Mouse (Mus musculus) layer of hippocampus, adult 9-10 months (tissue): ENCODE data around the gene Ptprk.

ENCODE experiments used
- DNase-seq: peaks from one replicate; pipeline ENCODE4 v3.0.0; 2022; ENCODE audit warnings: low spot score

Ptprk gene

DNA sequence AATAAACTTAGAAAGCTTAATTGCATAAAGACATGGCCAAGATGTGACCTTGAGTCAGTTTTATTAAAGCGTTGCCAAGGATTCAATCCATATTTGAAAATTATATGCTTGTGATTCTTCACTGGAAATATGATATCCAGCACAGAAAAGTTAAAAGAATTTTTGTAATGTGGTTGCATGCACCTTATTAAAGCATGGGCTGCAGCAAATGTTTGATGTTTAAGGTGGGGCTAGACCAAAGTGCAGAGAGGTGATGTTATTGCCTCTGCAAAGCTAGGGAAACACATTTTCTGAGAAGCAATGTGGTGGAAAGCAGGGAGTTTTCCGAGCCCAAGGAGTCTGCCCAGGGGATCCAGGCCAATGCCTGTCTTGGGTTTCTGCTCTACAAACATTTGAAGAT is 334.4 kb downstream of the Ptprk start:
- DNase-seq, result no peak

DNA sequence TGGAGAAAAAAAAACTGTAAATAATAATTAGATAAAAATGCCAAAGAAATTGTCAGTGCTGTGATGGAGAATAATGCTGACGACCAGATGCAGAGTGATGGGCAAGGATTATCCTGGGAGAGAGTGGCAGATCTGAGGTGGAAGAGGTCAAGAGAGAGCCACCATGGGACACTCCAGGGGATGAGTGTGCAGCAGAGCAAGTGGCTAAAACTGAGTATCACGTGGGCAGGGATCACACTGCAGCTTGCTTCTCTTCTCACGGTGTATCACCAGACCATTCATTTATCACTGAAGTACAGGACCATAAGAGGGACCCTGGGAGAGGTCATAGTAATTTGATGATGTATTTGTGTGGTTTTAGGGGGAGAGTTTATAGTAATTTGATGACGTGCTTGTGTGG is 340.2 kb downstream of the Ptprk start:
- DNase-seq, result no peak

DNA sequence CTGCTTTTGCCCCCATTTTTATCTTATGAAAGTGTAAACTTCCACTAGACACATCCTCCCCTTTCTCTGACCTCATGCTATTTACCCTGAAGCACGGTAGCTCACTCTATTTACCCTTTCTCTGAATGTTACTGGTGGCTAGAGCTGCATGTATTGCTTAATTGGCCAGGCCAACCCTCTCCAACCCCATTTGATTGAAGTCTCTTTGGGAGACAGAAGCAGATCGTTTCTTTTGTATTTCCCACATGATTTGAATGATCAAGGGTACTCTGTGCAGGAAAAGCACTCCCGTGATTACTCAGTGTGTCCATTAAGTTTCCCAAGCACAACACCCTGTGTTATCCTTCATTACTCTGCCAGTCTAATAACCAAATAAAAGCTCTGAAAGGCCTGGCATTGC is 348.0 kb downstream of the Ptprk start:
- no peak for DNase-seq

DNA sequence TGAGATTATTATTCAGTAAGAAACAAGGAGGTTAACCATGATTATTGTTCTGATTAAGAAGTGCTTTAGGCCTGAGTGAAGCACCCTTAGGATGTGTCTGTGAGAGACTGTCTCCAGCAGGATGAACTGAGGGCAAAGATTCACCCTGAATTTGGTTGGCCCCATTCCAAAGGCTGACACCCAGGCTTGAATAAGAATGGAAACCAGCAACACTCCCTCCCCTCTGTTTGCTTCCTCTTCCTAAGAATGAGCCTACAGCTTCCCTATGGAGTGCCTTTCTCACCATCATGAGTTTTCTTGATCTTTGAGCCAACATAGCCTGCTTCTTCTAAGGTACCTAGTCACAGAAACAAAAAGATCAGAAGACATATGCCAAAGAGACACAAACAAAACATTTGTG is 350.8 kb downstream of the Ptprk start:
- no peak for DNase-seq

DNA sequence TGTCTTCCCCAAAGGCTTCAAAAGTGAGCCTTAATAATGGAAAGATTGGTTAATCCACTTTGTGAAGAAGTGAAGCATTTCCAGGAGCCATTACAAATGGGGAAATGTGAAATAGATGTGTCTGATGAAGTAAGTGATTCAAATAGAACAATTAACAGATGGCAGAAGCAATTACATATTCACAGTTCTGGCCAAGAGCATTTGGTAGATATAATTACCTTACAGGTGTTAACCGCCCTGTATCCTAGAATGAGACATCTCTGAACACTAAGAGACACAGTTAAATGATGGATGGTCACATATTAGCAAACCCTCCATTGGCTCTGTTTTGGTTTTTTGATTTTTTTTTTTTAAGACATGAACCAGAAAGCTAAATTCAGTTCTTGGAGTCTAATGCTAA is 361.5 kb downstream of the Ptprk start:
- DNase-seq, result peak; percentile 15

DNA sequence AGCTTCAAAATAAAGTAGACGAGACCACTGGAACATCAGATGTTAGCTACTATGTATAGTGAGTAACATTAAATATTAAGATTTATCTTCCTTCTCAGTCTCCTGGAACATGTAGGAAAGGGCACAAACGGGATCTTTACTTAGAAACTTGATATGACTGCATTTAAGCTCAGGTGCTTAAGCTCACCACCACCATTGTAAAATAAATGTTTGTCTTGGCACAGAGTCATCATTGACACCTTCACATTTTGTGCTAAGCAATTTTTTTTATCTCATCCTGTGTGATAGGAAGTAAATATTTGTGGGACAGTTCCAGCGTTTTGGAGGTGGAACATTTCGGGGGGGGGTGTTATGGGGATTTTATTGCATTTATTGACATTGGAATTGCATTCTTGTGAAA is 375.2 kb downstream of the Ptprk start:
- DNase-seq, result no peak

DNA sequence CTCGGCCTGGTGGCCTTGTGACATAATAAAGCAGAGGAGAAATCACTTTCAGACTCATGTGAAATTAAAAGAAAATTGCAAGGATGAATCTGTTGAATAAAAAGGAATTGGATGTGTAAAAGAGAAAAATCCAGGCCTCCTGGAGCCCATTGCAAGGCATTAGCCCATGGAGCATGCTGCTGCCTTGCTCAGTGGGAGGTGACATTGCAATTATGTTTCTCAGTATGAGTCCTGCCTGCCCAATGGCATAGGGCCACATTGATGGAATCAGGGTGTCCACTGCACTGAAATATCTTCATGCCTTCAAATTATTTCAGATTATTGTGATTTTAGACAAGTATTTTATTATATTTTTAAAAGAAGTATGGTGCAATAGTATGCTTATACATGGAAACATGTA is 376.0 kb downstream of the Ptprk start:
- DNase-seq, result no peak

DNA sequence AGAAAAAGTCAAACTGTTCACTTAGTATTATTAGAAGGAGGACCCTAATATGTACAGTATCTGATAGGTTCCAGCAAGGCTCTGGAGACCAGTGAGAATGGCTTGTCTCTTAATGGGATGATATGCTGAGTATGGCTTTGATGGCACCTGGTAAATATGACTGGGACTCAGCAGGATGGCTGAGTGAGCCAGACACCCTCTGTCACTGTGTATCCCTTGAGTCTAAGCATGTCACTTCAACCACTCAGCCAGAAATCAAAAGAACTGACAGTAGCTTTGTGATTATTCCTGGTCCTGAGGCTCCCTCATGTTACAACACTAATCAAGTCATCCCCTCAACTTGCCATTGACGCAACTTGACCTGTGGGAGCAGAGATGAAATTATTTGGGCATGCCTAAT is 383.4 kb downstream of the Ptprk start:
- DNase-seq, result no peak

DNA sequence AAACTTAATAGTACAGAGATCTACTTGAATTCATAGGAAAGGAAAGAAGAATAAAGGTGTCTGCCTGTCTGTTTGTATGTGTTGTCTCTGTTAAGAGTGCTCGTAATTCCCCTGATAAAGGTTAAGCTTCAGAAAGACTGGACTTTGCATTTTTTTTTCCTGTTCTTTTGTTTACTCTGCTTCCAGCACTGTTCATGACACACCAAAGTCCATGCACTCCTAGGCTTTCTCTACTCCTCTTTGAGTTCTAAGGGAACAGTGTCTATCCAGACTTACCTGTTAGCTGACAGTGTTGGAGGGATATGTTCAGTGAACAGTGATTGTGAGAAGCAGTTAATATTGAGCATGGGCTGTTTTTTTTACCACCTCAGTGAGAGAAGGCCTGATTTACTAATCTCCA is 385.3 kb downstream of the Ptprk start:
- no peak for DNase-seq

DNA sequence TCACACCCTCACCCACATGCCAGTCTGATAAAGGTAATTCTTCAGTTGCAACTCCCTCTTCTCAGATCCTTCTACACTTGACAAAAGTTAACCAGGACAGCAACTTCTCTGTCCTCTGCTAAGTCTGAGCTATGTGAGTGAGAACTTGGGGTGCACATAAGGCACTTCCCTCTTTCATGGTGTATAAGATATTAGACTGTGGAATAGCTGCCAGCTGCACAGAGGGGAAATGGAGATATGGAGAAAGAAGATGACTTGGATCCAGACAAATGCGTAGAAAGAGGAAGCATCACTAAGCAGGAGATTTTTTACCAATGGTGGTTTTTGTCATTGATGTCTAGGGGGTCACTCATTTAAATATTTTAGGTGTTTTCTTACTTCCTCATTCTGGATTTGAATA is 389.1 kb downstream of the Ptprk start:
- DNase-seq, result no peak

DNA sequence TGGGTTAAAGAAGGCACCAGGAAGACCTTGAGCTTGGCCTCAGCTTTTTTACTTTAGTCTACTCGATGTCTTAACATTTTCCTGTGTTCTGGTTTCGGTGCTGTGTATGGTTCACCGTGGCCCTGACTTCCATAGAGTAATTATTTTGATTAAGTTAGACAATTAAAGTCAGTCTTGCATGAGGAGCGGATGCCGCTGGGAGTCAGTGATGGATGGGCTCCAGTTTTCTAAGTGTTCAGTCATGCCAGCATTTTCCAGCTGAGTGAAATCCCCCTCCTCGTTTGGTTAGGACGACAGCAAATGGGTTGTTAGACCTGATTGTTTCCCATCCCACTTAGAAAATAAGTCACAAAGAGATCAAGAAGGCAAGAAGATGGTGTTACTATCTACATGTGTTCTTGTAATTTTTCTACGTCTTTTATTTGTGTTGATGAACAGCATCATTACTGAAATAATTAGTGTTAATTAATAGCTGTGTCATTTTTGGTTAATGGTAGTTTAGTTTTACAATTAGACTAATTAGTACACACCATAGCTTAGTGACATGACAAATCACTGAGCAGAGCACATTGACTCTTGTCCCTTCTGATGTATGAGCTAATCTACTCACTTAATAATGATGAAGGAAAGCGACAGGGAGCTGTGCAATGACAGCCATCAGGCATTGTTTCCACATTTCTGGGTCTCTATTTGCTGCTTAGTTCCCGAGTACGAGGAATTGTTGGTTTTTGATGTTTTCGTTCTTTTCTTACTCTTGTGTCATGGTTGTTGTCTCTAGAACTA is 390.3 kb downstream of the Ptprk start:
- no peak for DNase-seq

DNA sequence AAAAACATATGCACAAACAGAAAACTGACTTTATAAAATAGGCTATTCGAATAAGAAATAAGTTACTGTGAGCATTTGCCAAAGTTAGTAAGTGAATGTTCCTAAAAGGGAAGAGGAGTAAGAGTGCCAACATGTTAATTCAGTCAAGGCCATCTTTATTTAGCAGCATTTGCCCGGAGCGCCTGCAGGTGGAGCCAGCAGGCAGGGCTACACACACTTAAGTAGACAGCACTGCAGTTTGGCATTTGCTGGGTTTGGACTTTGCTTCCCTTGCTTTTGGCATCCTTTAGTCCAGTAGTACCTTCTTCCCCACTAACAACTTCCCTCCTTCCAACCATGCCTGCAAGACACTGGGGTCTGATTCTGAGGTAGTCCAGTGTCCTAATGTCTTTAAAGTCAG is 411.0 kb downstream of the Ptprk start:
- DNase-seq, result peak; percentile 30

DNA sequence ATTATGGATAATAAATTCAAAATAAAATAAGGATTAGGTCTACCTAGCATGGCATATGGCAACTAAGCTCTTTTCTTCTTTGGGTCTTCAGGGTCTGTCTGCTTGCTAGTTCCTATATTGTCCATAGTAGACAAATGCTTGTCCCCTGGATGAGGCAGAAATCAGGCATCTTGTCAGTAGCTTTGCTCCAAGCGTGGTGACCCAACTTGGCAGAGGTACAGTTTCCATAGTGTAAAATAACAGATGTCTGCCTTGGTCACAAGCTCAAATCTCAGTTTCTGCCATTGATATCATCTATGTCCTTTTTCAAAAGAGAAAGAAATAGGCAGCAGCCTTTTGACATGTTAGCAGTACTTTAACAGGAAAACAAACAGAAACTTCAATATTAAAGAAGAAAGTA is 416.4 kb downstream of the Ptprk start:
- no peak for DNase-seq

DNA sequence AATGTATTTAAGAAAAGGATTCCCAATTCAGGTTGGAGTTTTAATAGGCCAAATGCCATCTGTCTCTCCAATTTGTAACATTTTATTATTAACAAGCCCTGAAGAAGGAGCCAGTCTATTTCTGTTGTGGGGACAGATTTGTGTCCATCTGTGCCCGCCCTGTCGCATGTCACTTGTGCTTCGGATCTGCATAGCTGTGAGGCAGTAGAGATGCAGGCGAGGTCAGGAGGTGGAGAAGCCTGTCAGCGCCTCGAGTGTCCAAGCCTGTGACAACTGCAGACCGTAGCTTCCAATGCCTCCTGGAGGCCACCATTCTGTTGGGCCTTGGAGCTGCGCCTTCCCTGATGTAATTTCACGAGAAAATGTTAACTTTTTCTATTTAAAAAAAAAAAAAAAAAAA is 417.6 kb downstream of the Ptprk start:
- DNase-seq, result no peak

DNA sequence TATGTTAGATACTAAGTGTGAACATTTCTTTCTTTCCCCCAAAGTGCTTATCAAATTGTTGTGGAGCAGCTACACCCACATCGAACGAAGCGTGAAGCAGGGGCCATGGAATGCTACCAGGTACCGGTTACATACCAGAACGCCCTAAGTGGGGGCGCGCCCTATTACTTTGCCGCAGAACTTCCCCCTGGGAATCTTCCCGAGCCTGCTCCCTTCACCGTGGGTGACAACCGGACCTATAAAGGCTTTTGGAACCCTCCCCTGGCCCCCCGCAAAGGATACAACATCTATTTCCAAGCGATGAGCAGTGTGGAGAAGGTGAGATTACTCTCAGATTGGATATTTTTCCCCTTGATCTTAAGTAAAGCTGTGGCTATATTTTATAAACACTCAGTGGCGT is 418.2 kb downstream of the Ptprk start:
- DNase-seq, result no peak

DNA sequence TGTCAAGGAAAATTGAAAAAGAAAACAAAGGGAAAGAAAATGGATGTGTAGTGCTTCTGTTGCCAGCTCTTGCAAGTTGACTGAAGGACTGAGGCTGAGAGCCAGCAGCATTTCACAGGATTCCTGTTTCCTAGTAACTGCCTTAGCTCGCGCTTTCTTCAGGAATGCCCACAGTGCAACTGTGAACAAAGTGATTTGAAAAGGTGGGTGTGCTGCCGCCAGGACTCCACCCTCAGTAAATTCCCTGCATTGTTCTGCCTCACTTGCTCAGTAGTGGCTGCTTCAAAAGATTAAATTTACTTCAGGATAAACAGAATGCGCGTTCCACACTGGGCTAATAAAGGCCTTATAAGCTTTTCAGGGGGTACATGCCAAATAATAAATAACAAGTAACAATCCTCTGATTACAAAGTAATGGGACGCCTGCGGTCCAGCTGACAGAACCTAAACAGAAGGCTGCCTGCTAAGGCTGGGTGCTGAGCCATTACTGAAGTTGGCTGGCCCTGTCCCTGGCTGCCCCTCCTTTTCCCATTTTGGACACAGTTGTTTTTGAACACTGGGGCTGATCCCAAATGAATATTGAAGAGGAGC is 418.7 kb downstream of the Ptprk start:
- DNase-seq, result no peak

DNA sequence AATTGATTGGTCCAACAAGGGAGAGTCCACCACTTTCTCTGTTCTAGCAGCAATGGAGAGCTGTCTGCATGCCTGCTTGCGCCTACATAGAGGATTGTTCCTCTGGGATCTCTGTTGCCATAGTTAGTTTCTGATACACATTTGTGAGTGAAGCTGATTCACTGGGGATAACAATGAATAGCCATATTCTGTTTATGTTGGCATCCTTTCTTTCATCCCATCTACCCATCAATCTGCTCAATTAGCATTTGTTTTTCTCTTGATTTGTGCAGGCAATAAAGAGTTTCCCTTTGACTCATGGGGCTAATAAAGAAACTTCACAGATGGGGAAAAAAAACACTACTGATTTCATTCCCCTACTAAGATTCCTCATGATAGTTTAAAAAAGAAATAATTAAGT is 423.2 kb downstream of the Ptprk start:
- DNase-seq, result peak; percentile 18

DNA sequence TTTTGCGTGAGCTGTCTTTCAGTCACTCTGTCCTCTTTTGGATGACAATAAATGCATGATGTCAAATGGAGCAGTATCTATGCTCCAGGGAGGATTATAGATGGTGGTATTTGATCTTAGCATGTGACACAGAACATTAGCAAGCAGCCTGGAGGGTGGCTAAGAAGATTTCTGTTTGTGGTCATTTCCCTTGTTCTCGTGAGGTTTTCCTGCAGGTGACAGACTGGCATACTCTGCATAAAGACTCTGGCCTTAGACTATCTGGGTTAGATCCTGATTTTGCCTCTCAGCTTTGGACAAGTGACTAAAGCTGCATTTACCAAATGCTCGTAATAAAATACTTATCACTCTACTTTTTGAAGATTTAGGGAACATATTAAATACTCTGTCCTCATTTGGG is 423.9 kb downstream of the Ptprk start:
- DNase-seq, result no peak

DNA sequence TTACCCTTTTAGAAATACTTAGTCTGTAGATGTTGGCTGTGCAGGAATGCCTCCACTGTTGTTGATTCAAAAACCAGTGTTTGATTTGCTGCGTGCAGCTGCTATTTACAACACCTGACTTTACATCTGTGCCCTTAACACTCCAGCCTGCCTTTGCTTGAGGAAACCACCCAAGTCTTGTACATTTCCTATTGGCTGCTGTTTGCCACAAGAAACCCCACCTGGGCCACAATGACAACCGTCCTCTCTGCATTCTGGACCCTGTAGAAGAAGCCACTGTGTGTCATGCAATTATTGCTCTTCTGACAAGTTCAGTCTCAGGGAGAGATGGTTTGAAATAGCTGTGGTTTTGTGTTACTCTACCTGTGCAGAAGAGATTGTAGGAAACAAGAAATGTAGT is 439.0 kb downstream of the Ptprk start:
- no peak for DNase-seq

DNA sequence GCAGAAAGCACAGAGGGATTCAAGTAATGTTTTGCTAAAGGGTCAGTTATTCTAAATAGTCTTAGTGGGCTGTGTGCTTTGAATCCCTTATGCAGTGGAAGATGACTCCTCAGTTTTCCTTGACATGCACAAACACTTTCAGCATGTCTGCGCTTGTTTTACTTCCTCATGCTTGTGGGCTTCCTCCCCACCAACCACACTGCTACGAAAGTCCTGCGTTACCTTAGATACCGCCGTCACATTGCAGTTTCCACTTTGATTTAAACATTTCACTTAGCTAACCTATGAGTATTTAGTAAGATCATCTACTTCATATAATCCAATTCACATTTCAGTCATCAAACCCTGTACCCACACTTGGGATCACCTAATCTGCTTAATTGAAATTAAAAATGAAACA is 441.5 kb downstream of the Ptprk start:
- no peak for DNase-seq

DNA sequence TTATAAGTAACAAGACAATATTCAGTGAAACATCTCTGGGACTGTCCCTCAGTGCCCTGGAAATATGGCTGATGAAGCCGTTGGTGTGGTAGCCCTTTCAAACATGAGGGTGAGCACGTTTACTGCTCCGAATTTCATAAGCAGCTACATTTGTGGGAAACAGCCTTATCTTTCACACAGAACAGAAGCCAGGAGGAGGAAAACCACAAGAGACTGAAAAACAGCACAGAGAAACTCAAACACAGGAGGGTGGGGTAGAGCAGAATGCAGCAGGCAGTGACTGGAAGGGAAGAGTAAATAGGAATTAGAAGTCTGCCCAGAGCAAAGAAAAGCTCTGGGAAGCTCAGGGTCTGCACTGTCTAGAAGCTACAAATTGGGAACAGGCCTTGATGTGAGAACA is 443.7 kb downstream of the Ptprk start:
- DNase-seq, result no peak

DNA sequence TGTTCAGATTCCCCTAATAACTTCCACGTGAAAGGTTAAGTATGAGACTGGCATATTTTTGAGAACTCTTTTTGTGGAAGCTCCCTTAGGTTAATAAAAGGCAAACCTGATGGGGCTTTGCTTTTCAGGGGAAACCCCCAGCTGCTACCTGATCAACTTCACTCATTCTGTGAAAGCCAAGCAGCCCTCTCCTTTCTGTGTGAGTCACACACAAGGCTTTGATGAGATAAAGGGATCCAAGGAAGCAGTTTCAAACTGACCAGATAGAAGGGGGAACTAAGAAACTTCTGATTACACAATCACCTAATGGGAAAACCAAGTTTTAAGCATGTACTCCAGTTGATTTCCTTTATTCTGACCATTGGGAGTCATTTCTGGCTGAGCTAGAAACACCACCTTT is 445.2 kb downstream of the Ptprk start:
- DNase-seq, result no peak

DNA sequence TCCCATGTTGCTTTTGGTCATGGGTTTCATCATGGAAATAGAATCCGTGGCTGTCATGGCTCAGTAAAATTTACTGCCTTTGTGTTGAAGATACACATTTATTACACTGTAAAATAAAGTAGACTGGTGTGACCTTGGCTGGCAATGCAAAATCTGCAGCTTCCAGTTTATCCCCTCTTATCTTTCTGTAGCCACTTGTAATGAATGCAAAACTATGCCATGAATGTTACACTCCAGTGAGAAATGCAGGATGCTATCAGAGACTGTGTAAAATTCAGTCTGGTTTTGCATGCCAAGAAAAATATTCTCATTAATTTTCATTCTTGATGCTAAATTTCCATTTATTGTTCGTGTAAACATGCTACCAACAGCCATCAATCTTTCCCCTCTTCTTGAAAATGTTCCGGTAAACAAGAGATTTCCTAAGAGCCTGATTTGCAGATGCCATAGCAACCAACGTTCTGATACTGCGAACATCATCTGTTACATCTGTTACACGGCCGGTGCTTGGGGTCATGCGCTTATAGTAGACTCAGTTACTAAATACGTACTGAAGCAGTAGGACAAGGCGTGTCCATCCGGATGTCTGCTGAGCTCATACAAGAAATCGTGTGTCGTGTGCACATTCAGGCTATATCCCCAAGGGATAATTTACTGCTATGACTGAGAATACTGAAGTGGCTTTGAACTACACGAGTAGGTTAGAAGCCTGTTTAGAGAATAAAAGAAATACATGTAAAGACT is 449.5 kb downstream of the Ptprk start:
- DNase-seq, result peak; percentile 15

DNA sequence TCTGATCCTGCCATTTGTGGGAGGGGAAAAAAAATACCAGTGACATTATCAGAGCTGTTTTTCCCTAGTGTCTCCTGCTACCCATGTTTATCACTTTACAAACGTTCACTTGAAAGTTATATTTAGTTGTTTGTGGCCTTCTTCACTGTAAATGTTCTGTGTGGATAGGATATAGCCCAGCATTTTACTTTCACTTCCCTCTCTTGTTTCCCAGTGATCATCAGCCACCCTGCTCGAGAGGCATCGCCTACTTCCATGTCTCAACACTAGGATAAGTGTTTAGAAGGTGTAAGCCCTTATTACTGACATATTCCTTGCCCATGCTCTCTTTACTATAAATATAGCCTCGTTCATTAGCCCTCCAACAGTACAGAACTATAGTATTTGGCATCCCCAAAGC is 466.0 kb downstream of the Ptprk start:
- no peak for DNase-seq
